Mouse (Mus musculus): Measurements from ENCODE around the gene Gdpgp1. TPM values are rescaled to one million over a fixed set of nuclear protein-coding genes. Genes with fewer than 3 reads are reported as not detected.

Gene Gdpgp1
- total and polyA plus RNA-seq, 3 experiments: 3.7 to 10.2 (median 5.9) TPM

- Histone ChIP-seq H3K4me1 (ENCODE audit: insufficient read depth, low read depth, low read length) (peaks cover 23% of the 10 kb centered on the region), H3K4me3 (ENCODE audit: low read depth, low read length) (no peak overlapping the region), H3K27me3 (ENCODE audit: insufficient read depth, low read length) (no peaks in the 10 kb centered on the region; the same call in 1 of the 2 replicates), H3K9me3 (replicated peaks) (no peaks in the 10 kb centered on the region), H3K36me3 (replicated peaks) (peaks cover 97% of the 10 kb centered on the region)
- TF ChIP-seq GATA1 (IDR thresholded peaks at IDR 0.05; ENCODE audit: borderline replicate concordance, low read length): no peak
- TF ChIP-seq CTCF (IDR thresholded peaks at IDR 0.05; ENCODE audit: low read depth, low read length): no peak
- no peak for TF ChIP-seq GATA2 (IDR thresholded peaks at IDR 0.05; ENCODE audit: borderline replicate concordance, low read depth, low read length)
- no peak for TF ChIP-seq TAL1 (conservative IDR thresholded peaks at IDR 0.05; ENCODE audit: low read depth, low read length)
- TF ChIP-seq POLR2AphosphoS5 (IDR thresholded peaks at IDR 0.05; ENCODE audit: insufficient replicate concordance, low read depth, low read length): no peak
- ATAC-seq (ENCODE audit: extremely low read depth, insufficient number of reproducible peaks, low FRiP score, poor library complexity, severe bottlenecking) (no peak), DNase-seq (ENCODE audit: low spot score) (no peak)
These were observed 11.4 kb upstream of the Gdpgp1 start for GRCm38 (mm10) chr7:80221179-80221750.

GRCm38 (mm10) chr7:80227065-80227464 lies 5.6 kb upstream of the Gdpgp1 start:
- H3K4me1 ChIP-seq (ENCODE audit: insufficient read depth, low read depth, low read length): peaks cover 49% of the 10 kb centered on the region
- DNase-seq (ENCODE audit: low spot score) (no peak), ATAC-seq (ENCODE audit: extremely low read depth, insufficient number of reproducible peaks, low FRiP score, poor library complexity, severe bottlenecking) (no peak)
- TF ChIP-seq GATA2 (IDR thresholded peaks at IDR 0.05; ENCODE audit: borderline replicate concordance, low read depth, low read length) (no peak), CTCF (IDR thresholded peaks at IDR 0.05; ENCODE audit: low read depth, low read length) (0 out of 2 replicates have a peak, but pooled peaks have one; percentile 15)
- H3K4me3 ChIP-seq (ENCODE audit: low read depth, low read length): no peak overlapping the region
- H3K27me3 ChIP-seq (ENCODE audit: insufficient read depth, low read length): no peaks in the 10 kb centered on the region
- H3K36me3 ChIP-seq (replicated peaks): peaks cover 82% of the 10 kb centered on the region
- H3K9me3 ChIP-seq (replicated peaks): no peaks in the 10 kb centered on the region

DNA sequence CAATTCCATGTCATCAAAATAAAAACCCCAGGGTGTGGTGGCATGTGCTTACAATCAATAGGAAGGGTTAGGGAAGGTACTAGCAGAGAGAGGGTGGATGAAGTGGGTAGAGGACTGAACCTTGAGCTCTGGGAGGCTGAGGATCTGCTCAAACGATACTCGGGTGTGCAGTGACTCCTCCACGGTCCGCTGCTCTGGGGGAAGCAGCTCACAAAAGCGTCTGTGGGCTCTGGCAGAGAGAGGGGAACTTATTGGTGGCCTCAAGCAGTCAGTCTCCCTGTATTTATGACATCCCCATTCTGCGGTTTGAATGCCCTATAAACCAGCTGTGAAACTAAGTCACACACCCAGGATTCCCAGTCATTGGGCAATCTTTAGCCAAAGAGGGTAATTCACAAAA lies 2.5 kb upstream of the Gdpgp1 start:
- H3K4me3 ChIP-seq (ENCODE audit: low read depth, low read length): no peak overlapping the region
- no peaks in the 10 kb centered on the region for H3K27me3 ChIP-seq (ENCODE audit: insufficient read depth, low read length)
- DNase-seq (ENCODE audit: low spot score) (no peak), ATAC-seq (ENCODE audit: extremely low read depth, insufficient number of reproducible peaks, low FRiP score, poor library complexity, severe bottlenecking) (no peak)
- peaks cover 57% of the 10 kb centered on the region for H3K36me3 ChIP-seq (replicated peaks)
- H3K4me1 ChIP-seq (ENCODE audit: insufficient read depth, low read depth, low read length): peaks cover 52% of the 10 kb centered on the region
- no peak for TF ChIP-seq TAL1 (conservative IDR thresholded peaks at IDR 0.05; ENCODE audit: low read depth, low read length)
- TF ChIP-seq GATA1 (IDR thresholded peaks at IDR 0.05; ENCODE audit: borderline replicate concordance, low read length): no peak
- no peak for TF ChIP-seq POLR2AphosphoS5 (IDR thresholded peaks at IDR 0.05; ENCODE audit: insufficient replicate concordance, low read depth, low read length)
- no peak for TF ChIP-seq CTCF (IDR thresholded peaks at IDR 0.05; ENCODE audit: low read depth, low read length)
- TF ChIP-seq GATA2 (IDR thresholded peaks at IDR 0.05; ENCODE audit: borderline replicate concordance, low read depth, low read length): no peak
- H3K9me3 ChIP-seq (replicated peaks): no peaks in the 10 kb centered on the region

GRCm38 (mm10) chr7:80231971-80232488 lies 635 bp upstream of the Gdpgp1 start:
- TF ChIP-seq GATA1 (IDR thresholded peaks at IDR 0.05; ENCODE audit: borderline replicate concordance, low read length) (no peak), CTCF (IDR thresholded peaks at IDR 0.05; ENCODE audit: low read depth, low read length) (no peak), POLR2AphosphoS5 (IDR thresholded peaks at IDR 0.05; ENCODE audit: insufficient replicate concordance, low read depth, low read length) (no peak), TAL1 (conservative IDR thresholded peaks at IDR 0.05; ENCODE audit: low read depth, low read length) (no peak), GATA2 (IDR thresholded peaks at IDR 0.05; ENCODE audit: borderline replicate concordance, low read depth, low read length) (no peak)
- Histone ChIP-seq H3K36me3 (replicated peaks) (peaks cover 57% of the 10 kb centered on the region), H3K27me3 (ENCODE audit: insufficient read depth, low read length) (no peaks in the 10 kb centered on the region), H3K9me3 (replicated peaks) (no peaks in the 10 kb centered on the region), H3K4me3 (ENCODE audit: low read depth, low read length) (peak overlapping the region; percentile 83), H3K4me1 (ENCODE audit: insufficient read depth, low read depth, low read length) (peaks cover 52% of the 10 kb centered on the region)
- ATAC-seq (ENCODE audit: extremely low read depth, insufficient number of reproducible peaks, low FRiP score, poor library complexity, severe bottlenecking) (no peak), DNase-seq (ENCODE audit: low spot score) (no peak)

GRCm38 (mm10) chr7:80233799-80234198 lies 1.1 kb downstream of the Gdpgp1 start:
- Histone ChIP-seq H3K4me1 (ENCODE audit: insufficient read depth, low read depth, low read length) (peaks cover 42% of the 10 kb centered on the region), H3K4me3 (ENCODE audit: low read depth, low read length) (peak overlapping the region; percentile 83), H3K36me3 (replicated peaks) (peaks cover 55% of the 10 kb centered on the region), H3K9me3 (replicated peaks) (no peaks in the 10 kb centered on the region), H3K27me3 (ENCODE audit: insufficient read depth, low read length) (no peaks in the 10 kb centered on the region)
- DNase-seq (ENCODE audit: low spot score) (no peak), ATAC-seq (ENCODE audit: extremely low read depth, insufficient number of reproducible peaks, low FRiP score, poor library complexity, severe bottlenecking) (no peak)
- TF ChIP-seq CTCF (IDR thresholded peaks at IDR 0.05; ENCODE audit: low read depth, low read length): no peak
- no peak for TF ChIP-seq GATA1 (IDR thresholded peaks at IDR 0.05; ENCODE audit: borderline replicate concordance, low read length)
- TF ChIP-seq GATA2 (IDR thresholded peaks at IDR 0.05; ENCODE audit: borderline replicate concordance, low read depth, low read length): no peak
- TF ChIP-seq TAL1 (conservative IDR thresholded peaks at IDR 0.05; ENCODE audit: low read depth, low read length): no peak
- no peak for TF ChIP-seq POLR2AphosphoS5 (IDR thresholded peaks at IDR 0.05; ENCODE audit: insufficient replicate concordance, low read depth, low read length)

- DNase-seq (ENCODE audit: low spot score) (no peak), ATAC-seq (ENCODE audit: extremely low read depth, insufficient number of reproducible peaks, low FRiP score, poor library complexity, severe bottlenecking) (no peak)
- Histone ChIP-seq H3K9me3 (replicated peaks) (no peaks in the 10 kb centered on the region), H3K4me3 (ENCODE audit: low read depth, low read length) (no peak overlapping the region), H3K27me3 (ENCODE audit: insufficient read depth, low read length) (no peaks in the 10 kb centered on the region), H3K4me1 (ENCODE audit: insufficient read depth, low read depth, low read length) (peaks cover 18% of the 10 kb centered on the region), H3K36me3 (replicated peaks) (peaks cover 71% of the 10 kb centered on the region)
- TF ChIP-seq GATA2 (IDR thresholded peaks at IDR 0.05; ENCODE audit: borderline replicate concordance, low read depth, low read length): no peak
- TF ChIP-seq POLR2AphosphoS5 (IDR thresholded peaks at IDR 0.05; ENCODE audit: insufficient replicate concordance, low read depth, low read length): no peak
- no peak for TF ChIP-seq GATA1 (IDR thresholded peaks at IDR 0.05; ENCODE audit: borderline replicate concordance, low read length)
- no peak for TF ChIP-seq TAL1 (conservative IDR thresholded peaks at IDR 0.05; ENCODE audit: low read depth, low read length)
- no peak for TF ChIP-seq CTCF (IDR thresholded peaks at IDR 0.05; ENCODE audit: low read depth, low read length)
These were observed 5.9 kb downstream of the Gdpgp1 start for GRCm38 (mm10) chr7:80238542-80238941.

All from G1E (cell line).